Mouse (Mus musculus): ENCODE measurements at regions not wholly inside any gene's neighbourhood (a gene's known extent, or its start where the extent isn't known, plus 50 kb on each side); places are given as distances from the start of the nearest gene placed in this dataset.

DNA sequence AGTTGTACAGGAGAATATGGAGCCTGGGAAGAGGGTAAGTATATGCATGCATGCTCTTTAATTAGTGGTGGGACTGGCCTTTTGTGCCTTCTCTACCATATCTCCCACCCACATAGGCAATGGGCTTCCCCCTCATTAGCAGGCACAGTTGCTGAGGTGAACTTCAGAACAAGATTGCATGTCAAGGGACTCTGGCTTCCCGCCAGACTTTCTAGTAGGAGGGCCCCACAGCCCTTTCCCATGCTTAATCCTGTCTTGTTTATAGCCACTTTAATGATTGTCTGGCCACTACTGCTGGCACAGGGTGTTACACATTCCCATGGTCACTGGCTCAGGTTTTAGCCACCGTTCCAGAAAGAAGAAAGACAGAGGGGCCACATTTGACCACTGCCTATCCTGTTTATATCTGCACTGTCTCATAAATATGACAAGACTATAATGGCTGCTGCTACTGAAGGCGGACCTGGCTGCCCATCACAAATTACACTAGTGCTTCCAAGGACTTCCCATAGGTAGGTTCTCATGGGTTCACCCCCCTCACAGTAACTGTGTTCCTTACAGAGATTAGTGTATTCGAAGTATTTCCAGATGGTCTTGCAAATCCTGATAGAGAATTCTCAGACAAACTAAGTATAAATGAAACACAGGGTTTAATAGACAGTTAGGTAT lies 362.6 kb downstream of the Fat4 start:
- DNase-seq, result no peak

DNA sequence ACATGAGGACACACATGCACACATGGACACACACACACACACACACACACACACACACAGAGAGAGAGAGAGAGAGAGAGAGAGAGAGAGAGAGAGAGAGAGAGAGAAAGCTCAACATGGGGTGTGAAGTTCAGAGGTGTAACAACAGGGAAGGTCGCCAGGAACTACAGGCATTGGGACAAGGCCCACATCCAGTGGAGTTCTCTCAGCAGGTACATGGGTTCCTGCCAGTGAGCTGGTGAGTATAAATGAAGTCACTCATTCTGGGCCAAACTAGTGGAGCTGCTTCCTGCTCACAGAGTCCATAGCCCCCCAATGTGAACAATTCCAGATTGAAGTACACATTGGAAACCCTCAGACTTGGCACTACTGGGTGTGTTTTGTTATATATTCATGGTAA lies 366.3 kb downstream of the Fat4 start:
- no peak for DNase-seq

DNA sequence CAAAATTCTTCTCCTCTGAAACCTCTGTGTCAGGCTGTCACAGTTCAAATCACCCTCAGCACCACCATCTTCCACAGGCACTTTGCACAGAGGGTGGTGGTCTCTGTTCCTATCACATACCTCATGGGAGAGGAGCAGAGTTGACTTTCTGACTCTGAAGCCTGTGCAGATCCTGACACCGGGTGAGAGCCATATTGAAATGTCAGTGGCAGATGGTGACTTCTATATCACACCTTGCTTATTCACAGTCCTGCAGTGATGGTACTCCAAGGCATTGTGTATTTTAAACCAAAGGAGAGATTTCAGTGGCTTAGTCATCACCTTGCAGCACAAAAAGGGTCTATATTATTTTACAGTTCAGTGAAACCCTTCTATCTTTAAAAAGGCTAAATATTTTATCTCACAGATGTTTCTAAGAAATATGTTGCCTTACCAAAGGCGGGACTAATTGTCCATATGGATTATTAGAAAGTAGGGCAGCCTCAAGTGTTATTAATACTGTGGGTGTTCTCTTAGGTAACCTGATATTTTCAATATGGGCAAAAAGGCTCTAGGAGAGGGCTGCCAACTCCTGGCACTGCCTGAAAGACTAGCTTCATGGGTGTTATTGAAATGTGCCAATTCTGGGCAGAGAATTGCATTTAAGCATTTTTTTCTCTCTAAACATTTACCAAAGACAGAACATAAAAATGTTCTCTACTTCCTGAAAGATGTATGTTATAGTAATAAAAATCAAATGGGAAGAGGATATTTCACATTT lies 378.1 kb downstream of the Fat4 start:
- DNase-seq, result no peak

DNA sequence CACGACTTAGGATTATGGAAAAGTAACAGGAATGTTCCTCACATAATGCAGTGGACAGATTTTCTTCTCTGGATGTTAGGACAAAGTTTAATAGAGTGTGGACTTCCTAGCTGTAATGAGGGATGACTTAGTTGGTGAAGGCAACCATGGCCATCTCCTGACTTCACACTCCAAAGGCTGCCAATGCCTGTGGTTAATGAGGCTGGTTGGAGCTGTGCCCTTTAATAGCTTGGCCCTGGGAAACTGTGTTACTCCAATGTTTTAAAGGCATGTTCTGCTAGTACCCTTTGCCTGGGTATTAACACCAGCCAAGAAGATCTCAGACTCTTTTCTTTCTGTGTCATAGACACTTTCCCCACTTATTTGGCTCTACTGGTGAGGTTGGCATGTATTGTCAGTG lies 378.9 kb downstream of the Fat4 start:
- DNase-seq, result no peak

DNA sequence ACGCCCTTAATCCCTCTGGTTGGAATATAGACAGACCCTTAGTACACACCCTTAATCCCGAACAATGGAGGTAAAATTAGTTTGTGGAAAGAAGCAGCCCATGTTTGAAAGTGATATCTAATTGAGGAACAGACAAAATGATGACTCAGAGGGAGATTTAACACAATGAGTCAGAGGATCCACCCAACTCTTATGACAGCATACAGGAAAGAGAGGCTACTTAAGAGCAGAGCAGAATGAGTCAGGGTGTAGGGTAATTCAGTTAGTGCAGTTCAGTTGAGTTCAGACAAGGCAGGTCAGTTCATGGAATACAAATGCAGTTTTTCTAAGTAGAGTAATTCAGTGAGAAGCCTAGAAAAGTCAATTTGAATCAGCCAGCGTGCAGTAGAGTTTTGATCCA lies 382.6 kb downstream of the Fat4 start:
- DNase-seq, result no peak

DNA sequence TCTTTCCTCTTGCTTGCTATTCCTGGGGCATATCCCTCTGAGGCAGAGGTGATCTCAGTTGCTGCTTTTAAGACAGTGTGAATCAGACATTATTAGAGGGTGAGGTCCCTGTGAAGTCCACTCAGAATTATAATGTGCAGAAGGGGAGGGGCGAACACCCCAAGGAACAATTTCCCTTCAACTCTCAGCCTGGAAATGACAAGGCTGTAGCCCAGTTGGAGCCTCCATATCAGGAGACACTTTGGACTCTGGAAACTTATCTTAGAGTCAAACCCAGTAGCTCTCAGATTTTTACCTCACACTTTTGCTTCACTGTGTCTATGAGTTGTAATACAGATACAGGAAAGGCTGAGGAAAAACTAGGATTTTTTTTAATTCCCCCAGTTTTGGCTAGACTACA lies 385.9 kb downstream of the Fat4 start:
- no peak for DNase-seq

DNA sequence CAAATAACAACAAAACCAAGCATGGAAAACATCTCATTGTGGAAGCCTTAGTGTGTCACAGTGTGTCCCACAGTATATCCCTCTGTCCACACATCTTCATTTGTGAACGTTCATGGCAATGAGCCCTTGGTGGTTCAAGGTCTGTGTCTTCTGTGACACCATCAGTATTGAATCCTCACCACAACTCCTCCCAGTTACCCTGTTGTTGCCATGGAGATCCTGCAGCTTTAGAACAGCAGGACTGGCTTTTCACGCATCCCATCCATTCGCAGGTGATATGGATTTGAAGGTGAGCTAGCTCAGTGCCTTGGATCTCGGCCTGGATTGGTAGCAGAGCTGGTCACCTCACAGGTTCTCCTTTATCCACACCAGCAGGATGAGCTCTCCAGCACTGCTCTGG lies 390.2 kb downstream of the Fat4 start:
- DNase-seq, result no peak

DNA sequence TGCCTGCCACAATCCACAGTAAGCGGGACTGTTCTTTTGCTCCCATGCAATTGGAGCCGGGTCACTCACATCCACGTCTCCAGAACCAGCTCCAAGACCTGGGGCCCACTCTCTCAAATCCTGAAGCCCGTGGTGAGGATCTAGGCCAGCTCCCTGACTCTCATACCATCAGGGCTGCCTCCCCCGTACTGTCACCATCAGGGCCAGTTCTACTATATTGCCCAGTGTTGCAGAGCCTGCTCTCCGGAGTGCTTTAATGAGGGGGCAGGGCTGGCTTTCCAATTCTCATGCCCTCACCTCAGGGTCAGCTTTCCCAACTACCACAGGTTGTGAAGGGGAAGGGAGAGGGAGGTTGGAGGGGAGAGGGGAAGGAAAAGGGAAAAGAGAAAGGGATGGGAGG lies 390.6 kb downstream of the Fat4 start:
- no peak for DNase-seq

DNA sequence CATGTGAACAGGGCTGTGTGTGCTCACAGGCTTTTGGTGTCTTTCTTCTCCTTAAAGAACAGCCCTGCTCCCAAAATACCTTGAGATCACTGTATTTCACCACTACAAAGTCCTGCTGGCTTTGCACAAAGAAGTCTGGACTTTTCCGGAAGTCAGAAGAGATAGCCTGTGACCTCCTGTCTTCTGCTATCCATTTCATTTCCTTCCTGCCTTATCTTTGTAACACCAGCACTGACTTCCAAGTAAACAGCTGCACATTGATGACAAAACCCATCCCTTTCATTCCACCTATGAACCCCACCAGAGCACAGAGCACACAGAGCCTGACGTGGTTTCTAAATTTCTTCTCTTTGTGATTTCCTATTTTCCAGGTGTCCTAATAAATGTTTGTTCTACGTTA lies 408.5 kb downstream of the Fat4 start:
- DNase-seq, result no peak

DNA sequence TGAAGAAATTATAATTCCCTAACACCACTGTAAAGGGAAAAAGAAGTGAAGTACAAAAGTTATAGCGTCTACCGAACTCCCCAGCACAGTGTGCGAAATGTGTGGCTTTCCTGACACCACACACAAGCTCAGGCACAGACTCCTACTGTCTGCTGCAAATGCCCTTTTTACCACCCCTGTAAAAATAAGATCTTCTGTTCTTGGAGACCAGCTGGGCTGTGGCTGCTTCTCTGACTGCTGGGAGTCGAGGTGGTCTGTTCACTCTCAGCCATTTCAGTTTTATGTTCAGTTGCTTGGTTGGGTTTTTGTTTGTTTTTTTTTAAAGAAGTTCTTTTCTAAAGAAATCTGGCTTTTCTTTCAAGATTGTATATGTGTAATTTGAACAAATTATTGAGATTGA lies 409.5 kb downstream of the Fat4 start:
- no peak for DNase-seq

DNA sequence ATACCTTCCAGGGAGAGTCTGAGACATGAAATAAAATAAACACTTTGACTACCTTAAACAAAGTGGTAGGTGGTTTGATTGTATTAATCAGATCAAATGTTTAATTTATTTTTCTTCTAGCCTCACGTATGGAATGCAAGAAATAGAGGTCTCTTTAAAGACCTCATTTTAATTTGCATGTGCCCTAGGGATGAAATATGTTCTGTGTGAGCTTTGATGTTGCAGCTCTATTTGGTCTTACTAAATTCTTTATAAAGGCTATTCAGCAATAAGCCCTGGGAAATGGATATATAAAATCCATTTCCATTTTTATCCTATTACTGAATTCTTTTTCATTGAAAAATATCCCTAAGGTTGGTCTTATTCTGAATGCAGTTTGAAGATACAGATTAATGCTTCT lies 422.7 kb downstream of the Fat4 start:
- no peak for DNase-seq

DNA sequence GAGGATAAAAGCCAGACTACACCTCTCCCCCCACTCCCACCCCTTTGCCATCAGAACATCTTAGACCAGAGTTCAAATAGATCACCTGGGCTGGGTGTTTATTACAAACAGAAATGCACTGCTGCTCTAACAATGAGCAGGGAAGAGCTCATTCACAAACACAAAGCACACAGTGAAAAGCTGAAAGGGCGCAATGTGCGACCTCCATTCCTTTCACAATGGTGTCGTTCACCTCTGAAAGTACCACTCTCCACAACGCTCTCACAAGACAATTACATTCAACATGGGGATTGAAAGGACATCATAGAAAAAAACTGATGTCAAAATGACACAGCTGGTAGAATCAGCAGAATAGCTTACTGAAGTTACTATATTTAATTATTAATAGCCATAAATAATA lies 426.8 kb downstream of the Fat4 start:
- no peak for DNase-seq

DNA sequence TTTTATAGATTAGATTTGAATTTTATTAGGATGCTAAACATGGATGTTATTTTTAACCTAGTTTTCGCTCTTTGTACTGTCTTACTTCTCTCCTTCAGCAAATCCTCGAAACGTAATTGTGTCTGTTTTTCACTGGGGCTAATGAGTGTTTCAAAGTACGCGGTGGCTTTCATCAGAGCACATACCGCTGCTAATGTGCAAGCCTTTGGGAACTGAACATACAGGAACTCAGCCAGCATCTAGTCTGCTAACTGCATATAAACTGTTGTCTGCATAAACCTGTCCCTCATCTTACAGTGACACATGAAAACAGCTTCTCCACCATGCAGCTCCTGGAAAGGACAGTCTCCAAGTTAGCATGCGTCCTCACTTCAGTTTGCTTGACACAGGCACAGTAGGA lies 434.1 kb downstream of the Fat4 start:
- no peak for DNase-seq

DNA sequence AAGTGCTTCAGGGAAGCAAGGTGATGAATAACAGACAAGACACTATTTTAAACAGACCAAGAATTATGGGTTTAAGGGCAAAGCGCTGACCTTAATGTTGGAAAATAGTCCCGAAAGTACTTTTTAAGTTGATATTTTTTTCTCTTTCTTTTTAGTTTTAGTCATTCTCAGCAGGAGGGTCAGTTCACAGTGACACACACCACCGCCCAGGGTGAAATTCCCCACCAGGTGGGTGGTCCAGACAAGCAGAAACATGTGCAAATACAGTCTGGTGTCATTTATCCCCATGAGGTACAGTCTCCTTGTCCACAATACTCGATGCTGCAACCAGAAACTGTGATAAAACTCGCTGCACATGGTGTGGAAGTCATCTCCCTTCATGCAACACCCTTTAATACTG lies 435.5 kb downstream of the Fat4 start:
- no peak for DNase-seq

DNA sequence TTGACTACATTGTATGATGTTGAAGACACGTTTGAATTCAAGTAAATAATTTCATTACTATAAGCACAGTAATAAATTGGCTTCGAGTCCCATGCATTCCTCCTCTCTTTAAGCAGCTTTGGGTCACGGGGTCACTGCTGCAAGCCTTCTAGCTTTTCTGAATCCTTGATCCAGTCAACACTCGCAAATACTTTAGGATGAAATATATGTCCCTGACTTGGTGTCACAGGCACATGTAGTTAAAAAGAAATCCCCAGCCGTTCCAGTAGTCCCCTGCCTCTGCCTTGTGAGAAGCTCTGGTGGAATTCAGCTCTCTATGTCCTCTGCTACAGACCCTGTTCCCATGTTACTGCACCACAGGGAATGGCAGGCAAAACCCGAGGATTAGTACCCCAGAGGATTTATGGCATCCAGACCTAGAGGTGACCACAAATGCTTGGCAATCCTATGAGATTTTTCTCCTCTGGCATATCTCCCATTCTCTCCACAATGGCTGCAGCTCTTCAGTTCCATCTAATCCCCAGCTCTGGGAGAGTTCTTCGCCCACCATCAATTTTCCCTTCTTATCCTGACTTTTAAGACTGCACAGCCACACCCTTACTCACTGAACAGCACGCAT lies 449.0 kb downstream of the Fat4 start:
- DNase-seq, result no peak

DNA sequence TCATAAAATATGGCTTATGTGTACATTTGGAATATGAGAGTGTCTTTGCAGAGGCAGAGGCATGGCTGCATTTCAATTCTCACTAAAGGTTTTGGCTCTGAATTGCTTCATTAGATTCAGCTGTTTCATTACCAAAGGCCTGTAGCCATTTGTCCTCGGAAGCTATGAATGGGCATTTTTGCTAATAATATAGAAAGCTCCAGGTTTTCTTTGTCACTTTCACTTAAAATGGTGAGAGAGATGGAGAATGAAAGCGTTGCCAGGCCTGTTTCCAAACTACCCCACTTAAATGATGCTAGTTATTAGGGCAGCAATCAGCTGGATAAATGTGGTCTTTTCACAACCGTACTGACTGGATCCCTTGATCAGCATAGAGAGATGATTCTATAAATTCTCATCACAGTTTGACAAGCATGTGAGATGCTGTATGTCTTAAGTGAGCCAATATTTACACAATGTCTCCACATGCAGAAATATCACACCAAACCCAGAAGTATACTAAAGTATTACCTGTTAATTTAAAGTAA lies 454.5 kb downstream of the Fat4 start:
- DNase-seq, result no peak

DNA sequence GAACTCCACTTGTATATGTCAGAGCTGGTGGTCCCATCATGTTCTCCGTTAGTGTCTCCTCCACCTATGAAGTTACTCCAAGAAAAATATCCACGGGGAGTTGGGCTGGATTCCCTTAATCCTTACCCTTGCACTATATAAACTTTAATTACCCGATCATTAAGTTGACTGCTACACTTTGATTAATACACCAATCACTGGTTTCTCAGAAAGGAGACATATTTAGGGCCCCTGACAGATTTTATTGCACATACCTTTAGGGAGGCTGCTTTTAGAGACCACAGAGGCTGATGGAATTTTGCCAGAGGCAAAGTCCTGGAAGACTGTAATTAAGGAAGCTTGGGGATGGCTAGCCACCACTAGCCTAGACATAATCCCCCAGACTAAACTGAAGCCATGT lies 457.3 kb downstream of the Fat4 start:
- DNase-seq, result no peak

DNA sequence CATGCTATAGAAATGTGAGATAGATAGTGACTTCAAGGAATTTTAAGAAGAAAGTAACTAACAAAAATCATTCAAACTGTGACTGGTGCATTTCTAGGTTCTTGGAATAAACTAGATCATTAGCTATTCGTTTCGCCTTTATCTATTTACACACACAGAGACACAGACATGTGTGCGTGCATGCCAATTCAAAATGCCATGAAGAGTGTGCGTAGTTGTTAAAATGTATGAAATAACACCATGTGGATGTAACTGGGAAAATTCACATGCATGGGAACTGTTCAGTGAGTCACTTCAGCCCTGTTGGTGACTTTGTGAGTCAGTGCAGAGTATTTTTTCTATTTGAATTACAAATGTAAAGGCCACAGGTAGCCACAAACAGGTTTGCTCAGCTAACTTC lies 460.8 kb downstream of the Fat4 start:
- DNase-seq, result no peak

DNA sequence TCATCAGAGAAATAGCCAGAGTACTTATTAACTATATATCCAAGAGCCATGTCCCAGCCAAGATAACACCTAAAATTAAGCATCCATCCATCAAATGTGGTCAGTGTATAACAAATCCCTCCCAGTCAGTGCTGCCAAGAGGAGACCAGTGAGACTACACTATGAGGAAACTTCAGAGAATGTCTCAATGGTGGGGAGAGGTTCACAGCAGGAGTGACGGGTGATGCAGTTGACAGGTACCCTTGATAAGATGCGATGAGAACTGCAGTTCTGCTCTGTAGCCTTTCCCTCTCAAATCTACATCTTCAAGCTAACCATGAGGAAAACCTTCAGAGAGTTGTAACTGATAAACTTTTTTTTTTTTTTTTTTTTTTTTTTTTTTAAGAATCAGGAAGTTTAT lies 470.3 kb downstream of the Fat4 start:
- DNase-seq, result no peak

DNA sequence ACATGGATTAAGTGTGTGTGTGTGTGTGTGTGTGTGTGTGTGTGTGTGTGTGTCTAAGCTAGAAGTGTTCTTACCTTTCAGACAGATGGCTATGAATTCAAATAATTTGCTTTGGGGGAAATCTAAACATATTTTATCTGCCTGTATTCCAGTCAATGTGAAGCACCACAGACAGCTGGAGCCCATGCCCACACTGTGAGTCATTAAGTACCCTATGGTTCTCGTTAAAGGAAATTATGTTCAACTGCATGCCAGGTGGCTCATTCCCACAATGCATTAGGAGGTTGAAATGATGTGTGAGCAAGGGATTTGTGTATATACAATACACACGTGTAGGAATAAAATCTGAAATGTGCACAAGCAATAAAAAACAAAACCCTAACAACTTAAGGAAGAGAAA lies 473.5 kb downstream of the Fat4 start:
- no peak for DNase-seq

DNA sequence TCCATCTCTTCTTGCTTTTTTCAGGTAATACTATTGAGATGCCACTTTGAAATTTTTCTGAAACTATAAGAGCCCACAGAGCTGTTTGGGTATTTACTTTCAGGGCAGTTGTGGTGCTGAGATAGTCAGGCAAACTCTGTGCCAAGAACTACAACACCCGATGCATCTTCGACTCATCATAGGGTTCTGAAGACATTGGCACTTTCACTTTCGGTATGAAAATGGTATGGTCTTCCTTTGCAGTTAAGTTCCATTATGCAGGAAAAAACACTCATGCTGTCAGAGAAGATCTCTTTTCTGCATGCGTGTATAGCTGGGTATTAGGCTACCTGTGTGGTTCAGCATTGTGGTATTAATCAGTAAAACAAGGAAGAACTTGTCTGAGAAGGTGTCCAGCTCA lies 484.2 kb downstream of the Fat4 start:
- no peak for DNase-seq

DNA sequence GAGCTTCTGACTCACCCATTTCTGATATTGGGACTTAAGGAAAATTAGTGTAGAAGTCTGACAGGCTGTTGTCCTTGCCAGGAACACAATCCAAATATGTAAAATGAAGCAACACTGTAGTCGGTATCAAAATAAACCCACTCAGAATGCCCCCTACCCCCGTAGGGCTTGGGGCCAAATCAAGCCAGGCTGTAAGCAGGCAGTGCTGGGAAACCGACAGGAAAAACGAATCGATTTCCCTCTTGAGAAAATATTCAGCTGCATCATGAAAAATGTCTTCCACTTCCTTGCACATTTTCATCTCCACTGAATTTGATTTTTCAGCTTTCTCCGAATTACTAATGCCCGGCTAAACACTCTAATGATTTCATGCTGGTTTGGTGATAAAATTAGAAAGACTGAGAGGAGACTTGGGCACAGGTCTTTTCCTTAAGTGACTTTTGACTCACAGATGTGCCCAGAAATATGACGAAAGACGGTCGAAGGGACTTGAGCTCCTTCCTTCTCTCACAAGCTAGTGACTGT lies 485.7 kb downstream of the Fat4 start:
- no peak for DNase-seq

DNA sequence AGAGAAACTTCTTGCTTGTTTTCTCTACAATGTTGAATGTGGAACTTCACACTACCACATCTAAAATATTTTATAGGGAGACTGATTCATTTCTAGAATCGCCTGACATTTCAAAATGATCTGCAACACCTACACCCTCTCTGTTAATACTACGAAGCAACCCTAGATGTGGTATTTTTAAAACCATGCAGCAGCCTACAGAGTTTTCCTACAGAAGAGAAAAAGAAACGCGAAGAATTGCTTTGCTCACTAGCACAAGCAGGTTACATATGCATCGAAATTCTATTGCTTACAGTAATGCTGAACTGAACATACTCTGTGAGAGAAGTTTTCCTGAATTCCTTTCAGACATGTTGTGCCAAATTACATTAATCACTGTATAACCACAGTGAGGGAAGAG lies 488.7 kb downstream of the Fat4 start:
- DNase-seq, result no peak

DNA sequence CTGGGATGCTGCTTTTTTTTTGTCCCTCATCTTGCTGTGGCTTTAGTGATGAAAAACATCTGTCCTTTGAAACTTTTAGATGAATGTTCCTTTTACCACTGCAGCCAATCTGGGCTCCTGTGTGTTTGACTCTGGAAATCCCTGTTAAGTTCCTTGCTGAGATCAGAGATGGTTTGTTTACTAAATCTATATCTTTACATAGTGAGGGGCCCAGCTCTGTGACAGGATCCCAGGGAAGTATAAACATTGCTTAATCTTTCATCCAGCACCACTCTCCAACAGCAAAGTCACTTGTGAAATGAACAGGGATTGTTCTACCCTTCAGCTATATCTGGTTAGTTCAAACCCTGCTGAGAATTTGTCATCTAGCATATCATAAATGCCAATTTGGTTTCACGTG lies 501.8 kb downstream of the Fat4 start:
- DNase-seq, result no peak
